Mouse (Mus musculus) lung, postnatal 36 days (tissue): ENCODE data around the gene Fcgr1.
"Not testable (repeated sequence)": the region's sequence is repeated elsewhere in the genome, so short reads cannot be mapped to it uniquely, and the experiment has no call there.

Source experiments
- DNase-seq: peaks from one replicate; pipeline ENCODE4 v3.0.0; 2022; ENCODE audit warnings: mixed read lengths

Fcgr1 gene

DNA sequence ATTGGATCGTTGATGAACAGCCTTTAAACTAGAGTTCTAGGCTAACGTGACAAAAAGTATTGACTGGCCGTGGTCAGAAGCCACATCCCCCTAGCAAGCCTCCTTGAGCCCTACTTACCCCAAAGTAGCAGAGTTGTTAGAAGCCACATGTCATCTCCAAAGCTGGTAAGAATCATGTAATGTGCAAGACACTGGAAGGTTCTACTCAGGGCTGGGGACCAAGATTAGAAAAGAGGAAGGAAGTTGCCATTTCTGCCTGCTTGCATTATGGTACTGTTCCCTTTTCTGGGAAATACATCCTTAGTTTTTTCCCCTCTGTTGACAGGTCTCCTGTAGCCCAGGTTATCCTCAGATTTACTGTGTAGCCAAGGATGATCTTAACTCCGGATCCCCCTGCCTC, at the start of gene Fcgr1:
Fcgr1 (minus strand) TSS at position 183 of the 400 bp plus-strand sequence.
- DNase-seq = peak; percentile 31

DNA sequence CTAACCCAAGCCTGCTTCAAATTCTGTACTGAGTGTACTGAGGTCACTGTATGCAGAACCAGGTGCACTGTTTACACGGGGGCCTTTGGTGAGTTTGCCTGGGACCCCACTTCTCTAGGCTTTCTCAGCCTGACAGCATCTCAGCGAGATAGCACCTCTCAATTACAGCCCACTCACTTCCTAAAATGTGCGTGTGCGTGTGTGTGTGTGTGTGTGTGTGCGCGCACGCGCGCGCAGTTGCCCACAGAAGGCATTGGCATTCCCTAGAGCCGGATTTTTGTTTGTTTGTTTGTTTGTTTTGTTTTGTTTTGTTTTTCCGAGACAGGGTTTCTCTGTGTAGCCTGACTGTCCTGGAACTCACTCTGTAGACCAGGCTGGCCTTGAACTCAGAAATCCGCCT, 48.9 kb upstream of the Fcgr1 start:
- DNase-seq = not testable (repeated sequence)

GRCm38 (mm10) chr3:96342100-96342499, 48.3 kb upstream of the Fcgr1 start:
- DNase-seq = not testable (repeated sequence)

GRCm38 (mm10) chr3:96340611-96341312, 47.0 kb upstream of the Fcgr1 start:
- DNase-seq = peak; percentile 14

DNA sequence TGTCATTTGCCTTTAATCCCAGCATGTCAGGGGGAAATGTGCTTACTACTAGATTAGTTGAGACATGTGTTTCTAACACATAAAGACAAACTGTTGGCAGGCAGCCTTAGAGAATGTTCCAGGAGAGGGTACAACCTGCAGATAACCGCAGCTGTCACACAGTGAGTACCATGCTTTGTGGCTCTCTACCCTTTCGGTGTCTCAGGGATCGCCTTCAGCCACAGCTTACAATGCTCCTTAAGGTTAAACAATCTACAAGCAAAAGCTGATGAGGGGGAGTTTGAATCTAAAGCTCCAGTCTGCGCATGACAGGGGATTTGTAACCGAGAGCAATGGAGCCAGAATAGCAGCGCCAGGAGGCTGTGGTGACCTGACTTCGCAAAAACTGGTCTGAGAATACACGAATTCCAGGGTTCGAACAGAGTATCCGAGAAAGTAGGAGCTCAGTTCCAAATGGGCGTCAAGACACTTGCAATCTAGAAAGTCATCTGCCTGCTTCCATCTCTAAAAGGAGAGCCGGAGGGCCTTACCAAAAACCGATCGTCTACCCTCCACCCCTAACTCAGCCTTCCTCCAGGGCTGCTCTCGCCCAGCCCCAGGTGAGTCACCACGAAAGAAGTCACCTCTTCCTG, 45.2 kb upstream of the Fcgr1 start:
- DNase-seq = no peak

- DNase-seq = no peak
Measured at GRCm38 (mm10) chr3:96338043-96338442, 44.3 kb upstream of the Fcgr1 start.

GRCm38 (mm10) chr3:96337269-96337668, 43.5 kb upstream of the Fcgr1 start:
- DNase-seq = no peak

GRCm38 (mm10) chr3:96336636-96337035, 42.9 kb upstream of the Fcgr1 start:
- no peak for DNase-seq

GRCm38 (mm10) chr3:96335591-96335990, 41.8 kb upstream of the Fcgr1 start:
- DNase-seq = no peak

DNA sequence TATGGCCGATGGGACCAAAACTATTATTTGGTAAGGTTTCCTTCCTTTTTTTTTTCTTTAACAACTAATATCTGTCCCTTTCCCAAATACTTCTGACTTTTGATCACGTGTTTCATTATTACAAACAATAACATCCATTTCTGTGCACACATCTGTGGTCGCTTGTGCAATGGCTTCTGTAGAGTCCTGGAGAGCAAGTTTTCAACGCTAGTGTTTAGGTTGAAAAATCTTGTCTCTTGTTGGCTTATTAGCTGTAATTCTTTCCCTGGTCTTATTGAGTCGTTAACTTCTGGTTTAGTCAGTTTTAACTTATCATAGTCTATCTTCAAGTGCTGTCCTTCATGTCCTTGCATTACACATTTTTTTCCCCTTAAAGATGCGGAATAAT, 41.4 kb upstream of the Fcgr1 start:
- DNase-seq = no peak

- DNase-seq = no peak
Measured at GRCm38 (mm10) chr3:96334175-96335162, 40.7 kb upstream of the Fcgr1 start.

DNA sequence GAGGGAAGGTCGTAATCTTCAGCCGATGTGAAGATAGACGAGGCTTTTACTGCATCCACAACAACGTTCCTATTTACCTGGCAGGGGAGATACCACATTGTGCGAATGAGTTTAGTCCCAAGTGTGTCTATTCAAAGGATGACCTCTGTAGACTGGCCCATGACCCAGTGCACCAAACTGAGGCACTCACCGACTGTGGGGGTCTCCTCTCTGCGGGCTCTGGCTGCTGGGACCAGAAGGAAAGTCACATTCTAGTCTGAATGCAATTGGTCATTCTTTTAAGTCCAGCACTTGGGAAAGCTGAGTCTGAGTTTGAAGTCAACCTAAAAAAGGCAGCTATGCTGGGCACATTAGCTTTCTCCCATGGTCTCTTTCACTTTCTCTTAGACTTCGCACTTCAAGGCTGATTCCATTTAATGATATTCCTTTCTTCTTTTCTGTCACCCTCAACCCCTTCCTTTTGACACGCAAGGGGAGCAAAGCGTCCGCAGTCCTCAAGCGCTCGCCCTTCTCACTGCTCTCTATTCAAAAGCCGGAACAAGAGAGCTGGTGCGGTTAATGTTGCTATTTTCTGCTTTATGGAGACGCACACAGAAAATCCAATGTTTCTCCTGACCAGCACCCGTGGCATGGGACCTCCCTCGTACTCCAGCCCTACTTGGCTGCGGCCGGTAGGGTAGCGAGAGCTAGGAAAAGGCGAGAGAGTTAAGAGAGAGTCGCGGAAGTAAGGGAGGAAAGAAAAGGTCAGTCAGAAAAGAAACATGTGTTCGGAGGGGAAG, 39.8 kb upstream of the Fcgr1 start:
- DNase-seq = no peak

- no peak for DNase-seq
Measured at GRCm38 (mm10) chr3:96332631-96333395, 39.0 kb upstream of the Fcgr1 start.

DNA sequence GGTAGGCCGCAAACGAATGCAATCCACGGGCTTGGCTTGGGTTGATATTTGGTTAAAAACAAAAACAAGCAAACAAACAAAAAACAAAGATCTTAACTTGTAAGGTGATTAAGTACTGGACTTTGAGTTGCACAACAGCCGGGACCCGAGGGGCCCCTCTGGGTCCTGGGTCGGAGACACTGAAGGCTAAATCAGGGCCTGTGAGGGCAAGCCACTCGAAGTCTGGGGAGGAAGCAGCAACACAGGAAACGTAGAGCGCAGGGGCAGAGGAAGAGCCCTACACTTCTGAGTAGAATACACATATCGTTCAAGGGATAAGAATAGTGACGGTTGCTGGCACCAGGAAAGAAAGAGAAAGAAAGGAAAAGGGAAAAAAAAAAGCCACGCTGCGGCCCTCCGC, 38.2 kb upstream of the Fcgr1 start:
- no peak for DNase-seq

DNA sequence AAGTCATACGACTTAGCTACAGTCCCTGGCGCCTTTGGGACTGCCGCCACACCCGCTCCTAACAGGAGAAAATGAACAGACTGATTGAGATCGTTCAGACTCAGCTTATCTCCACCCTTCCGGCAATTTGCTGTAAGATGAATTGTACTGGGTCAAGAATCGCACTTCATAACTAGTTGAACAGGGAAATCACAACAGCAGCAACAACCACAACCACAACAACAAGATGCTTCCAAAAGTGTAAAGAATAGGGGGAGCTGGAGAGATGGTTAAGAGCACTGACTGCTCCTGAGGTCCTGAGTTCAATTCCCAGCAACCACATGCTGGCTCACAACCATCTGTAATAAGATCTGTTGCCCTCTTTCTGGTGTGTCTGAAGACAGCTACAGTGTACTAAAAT, 37.7 kb upstream of the Fcgr1 start:
- DNase-seq = no peak

DNA sequence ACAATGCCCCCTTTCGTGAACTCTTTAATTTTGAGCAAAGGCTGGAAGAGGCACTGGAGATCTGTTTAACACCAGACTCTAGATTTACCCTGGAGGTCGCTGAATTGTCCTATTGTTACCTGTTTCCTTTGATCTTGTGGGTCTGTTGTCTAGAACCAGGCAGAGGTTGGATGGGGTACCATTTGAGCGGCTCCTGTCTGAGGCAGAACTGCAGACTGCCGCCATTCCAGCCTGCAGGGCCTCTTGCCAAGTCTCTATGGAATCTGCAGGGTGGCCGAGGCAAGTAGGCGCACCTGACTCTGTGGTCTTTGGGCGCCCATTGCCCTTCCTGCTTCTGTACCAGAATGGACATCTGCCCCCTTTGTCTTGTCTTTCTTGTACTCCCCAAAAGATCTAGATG, 36.8 kb upstream of the Fcgr1 start:
- DNase-seq = no peak

DNA sequence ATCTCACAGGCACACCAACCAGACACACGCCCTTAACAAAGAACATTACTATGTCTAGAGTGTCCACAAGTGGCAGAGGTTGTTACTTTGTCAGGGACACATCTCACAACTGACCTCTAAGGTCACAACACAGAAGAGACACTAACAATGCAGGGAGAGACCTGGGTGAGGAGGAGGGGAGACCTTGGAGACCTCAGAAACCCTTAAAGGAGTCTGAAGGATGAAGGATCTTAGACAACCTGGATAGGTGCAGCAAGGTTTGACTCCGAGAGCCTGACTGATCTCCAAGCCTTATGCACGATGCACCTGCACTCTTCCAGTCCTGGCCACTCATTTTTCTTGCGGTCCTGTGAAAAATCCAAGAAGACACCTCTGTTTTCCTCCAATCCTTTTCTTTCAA, 36.4 kb upstream of the Fcgr1 start:
- DNase-seq = no peak

GRCm38 (mm10) chr3:96328730-96329387, 35.1 kb upstream of the Fcgr1 start:
- DNase-seq = no peak

- DNase-seq = peak; percentile 10
Measured at GRCm38 (mm10) chr3:96328060-96328729, 34.4 kb upstream of the Fcgr1 start.

DNA sequence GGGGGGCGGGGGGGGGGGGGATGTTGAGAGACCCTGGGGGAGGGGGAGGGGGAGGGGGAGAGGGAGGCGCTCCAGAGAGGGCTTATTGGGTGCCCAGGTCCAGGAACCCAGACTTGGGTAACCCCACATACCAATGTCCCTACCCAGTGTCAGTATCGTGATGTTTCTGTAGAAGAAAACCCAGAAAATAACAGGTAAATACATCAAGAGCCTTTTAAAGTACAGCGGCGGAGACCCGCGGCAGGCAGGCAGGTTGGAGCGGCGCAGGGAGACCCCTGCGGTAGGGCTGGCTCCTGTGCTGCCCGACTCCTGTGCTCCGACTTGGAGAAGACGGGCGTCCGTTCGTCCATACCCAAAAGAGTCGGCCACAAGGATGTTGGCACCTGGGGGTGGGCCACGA, 33.9 kb upstream of the Fcgr1 start:
- no peak for DNase-seq

- peak; percentile 33 for DNase-seq
Measured at GRCm38 (mm10) chr3:96327131-96327530, 33.4 kb upstream of the Fcgr1 start.
